Mouse (Mus musculus): ENCODE results near the gene Homer2. TPM values are rescaled to one million over a fixed set of nuclear protein-coding genes. Genes with fewer than 3 reads are reported as not detected.
A peak's percentile ranks its signal among the peaks of the same experiment; 100 is the strongest.

The Homer2 gene
- polyA plus RNA-seq, 1 experiment from 2014 or later = 26.4 TPM

DNA sequence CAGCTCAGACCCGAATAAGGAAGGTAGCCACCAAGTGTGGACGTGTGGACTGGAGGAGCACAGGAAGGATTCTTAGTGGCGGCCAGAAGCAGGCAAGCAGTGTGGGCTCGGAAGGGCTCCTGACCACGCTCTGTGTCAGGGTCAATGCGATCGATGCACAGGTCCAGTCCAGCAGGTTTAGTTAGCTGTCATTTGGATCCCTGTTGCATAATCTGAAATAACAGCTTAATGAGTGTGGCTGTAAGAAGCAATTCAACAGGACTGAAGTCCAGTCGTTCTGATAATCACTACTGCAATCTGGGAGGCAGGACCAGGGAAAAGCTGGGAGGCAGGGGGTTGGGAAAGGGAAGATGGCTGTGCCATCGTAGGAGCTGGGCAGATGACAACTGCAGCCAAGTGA lies 18.9 kb downstream of the Homer2 start:
- WGBS = 79% methylated on average over 9 of the region's 9 CpGs
- Histone ChIP-seq H3K4me1 (ENCODE audit: control insufficient read depth, insufficient read depth, low read length) (0 out of 2 replicates have a peak, but pooled peaks cover 5% of the 10 kb centered on the region), H3K36me3 (ENCODE audit: control insufficient read depth, insufficient read depth, low read length) (no peaks in the 10 kb centered on the region), H3K4me3 (ENCODE audit: low read depth, low read length) (no peak overlapping the region), H3K9ac (replicated peaks; ENCODE audit: low read depth, low read length) (no peak overlapping the region), H3K9me3 (ENCODE audit: control insufficient read depth, low read length) (no peaks in the 10 kb centered on the region), H3K27me3 (ENCODE audit: control insufficient read depth, insufficient read depth, low read length) (no peaks in the 10 kb centered on the region), H3K4me2 (ENCODE audit: low read depth, low read length) (no peak overlapping the region), H3K27ac (ENCODE audit: low read depth, low read length) (no peak overlapping the region)
- no peak for ATAC-seq (ENCODE audit: low read depth)

DNA sequence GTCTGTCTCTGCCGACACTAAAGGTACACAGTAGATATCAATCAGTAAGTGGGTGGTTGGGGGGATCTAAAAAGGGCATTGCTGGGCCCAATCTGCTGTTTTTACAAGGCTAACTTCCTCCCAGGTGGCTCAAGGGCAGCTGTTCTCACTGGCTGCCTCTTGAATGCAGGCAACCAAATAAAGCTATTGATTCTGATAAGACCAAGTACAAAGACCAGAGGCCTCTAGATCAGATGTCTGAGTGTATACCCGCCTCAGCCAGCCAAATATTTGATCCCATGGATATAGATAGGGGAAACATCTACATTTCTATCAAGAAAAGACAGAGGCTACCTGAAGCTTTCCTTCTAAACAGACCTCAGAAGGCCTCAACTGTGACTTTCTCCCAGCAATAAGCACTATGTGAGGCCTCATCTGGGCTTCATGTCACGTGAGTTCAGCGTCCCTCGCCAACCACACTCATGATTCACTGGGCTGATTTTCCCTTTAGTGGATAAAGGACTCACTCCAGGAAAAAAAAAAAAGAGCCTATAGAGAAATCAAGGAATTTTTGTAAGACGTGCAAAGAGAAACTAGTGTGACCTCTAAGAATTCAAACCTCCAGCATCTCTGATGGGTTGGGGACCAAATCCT lies 19.5 kb downstream of the Homer2 start:
- Histone ChIP-seq H3K4me2 (ENCODE audit: low read depth, low read length) (no peak overlapping the region), H3K4me3 (ENCODE audit: low read depth, low read length) (no peak overlapping the region), H3K36me3 (ENCODE audit: control insufficient read depth, insufficient read depth, low read length) (no peaks in the 10 kb centered on the region), H3K4me1 (ENCODE audit: control insufficient read depth, insufficient read depth, low read length) (0 out of 2 replicates have a peak, but pooled peaks cover 5% of the 10 kb centered on the region), H3K27ac (ENCODE audit: low read depth, low read length) (no peak overlapping the region), H3K9ac (replicated peaks; ENCODE audit: low read depth, low read length) (no peak overlapping the region), H3K9me3 (ENCODE audit: control insufficient read depth, low read length) (no peaks in the 10 kb centered on the region), H3K27me3 (ENCODE audit: control insufficient read depth, insufficient read depth, low read length) (no peaks in the 10 kb centered on the region)
- no peak for ATAC-seq (ENCODE audit: low read depth)
- WGBS = 93% methylated on average over 6 of the region's 6 CpGs

- no peak overlapping the region for H3K9ac ChIP-seq (replicated peaks; ENCODE audit: low read depth, low read length)
- H3K4me1 ChIP-seq (ENCODE audit: control insufficient read depth, insufficient read depth, low read length) = 0 out of 2 replicates have a peak, but pooled peaks cover 5% of the 10 kb centered on the region
- H3K9me3 ChIP-seq (ENCODE audit: control insufficient read depth, low read length) = no peaks in the 10 kb centered on the region
- no peak overlapping the region for H3K4me2 ChIP-seq (ENCODE audit: low read depth, low read length)
- no peaks in the 10 kb centered on the region for H3K27me3 ChIP-seq (ENCODE audit: control insufficient read depth, insufficient read depth, low read length)
- no peak overlapping the region for H3K4me3 ChIP-seq (ENCODE audit: low read depth, low read length)
- H3K27ac ChIP-seq (ENCODE audit: low read depth, low read length) = no peak overlapping the region
- no peak for ATAC-seq (ENCODE audit: low read depth)
- no peaks in the 10 kb centered on the region for H3K36me3 ChIP-seq (ENCODE audit: control insufficient read depth, insufficient read depth, low read length)
- WGBS = 81% methylated on average over 7 of the region's 7 CpGs
Measured at GRCm38 (mm10) chr7:81685375-81685774, 22.0 kb downstream of the Homer2 start.

GRCm38 (mm10) chr7:81683779-81684422 lies 23.4 kb downstream of the Homer2 start:
- ATAC-seq (ENCODE audit: low read depth) = no peak
- Histone ChIP-seq H3K9ac (replicated peaks; ENCODE audit: low read depth, low read length) (no peak overlapping the region), H3K27ac (ENCODE audit: low read depth, low read length) (no peak overlapping the region), H3K36me3 (ENCODE audit: control insufficient read depth, insufficient read depth, low read length) (no peaks in the 10 kb centered on the region), H3K4me2 (ENCODE audit: low read depth, low read length) (no peak overlapping the region), H3K4me1 (ENCODE audit: control insufficient read depth, insufficient read depth, low read length) (no peaks in the 10 kb centered on the region), H3K4me3 (ENCODE audit: low read depth, low read length) (no peak overlapping the region), H3K9me3 (ENCODE audit: control insufficient read depth, low read length) (no peaks in the 10 kb centered on the region), H3K27me3 (ENCODE audit: control insufficient read depth, insufficient read depth, low read length) (no peaks in the 10 kb centered on the region)
- 66% methylated on average over 7 of the region's 7 CpGs for WGBS

DNA sequence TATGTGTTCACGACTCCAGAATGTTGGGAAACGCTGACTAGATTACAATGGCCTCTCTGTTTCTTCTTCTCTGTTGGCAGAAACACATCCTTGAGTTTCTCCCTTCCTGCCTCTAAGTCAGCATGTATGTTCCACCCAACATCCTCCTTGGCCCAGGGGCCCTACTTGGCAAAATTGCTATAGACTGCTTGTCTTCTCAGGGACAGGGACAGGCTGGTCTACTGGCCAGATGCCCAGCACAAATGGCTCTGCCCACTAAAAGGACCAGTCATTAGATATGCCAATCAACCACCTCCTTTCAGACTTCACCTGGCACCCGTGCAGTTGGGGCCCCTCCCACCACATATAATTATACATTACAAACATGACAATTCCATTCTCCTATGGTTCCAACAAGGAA lies 25.9 kb downstream of the Homer2 start:
- Histone ChIP-seq H3K9me3 (ENCODE audit: control insufficient read depth, low read length) (no peaks in the 10 kb centered on the region), H3K4me1 (ENCODE audit: control insufficient read depth, insufficient read depth, low read length) (no peaks in the 10 kb centered on the region), H3K4me3 (ENCODE audit: low read depth, low read length) (no peak overlapping the region), H3K4me2 (ENCODE audit: low read depth, low read length) (no peak overlapping the region), H3K27ac (ENCODE audit: low read depth, low read length) (no peak overlapping the region), H3K27me3 (ENCODE audit: control insufficient read depth, insufficient read depth, low read length) (no peaks in the 10 kb centered on the region), H3K36me3 (ENCODE audit: control insufficient read depth, insufficient read depth, low read length) (no peaks in the 10 kb centered on the region), H3K9ac (replicated peaks; ENCODE audit: low read depth, low read length) (no peak overlapping the region)
- WGBS = 65% methylated on average over 3 of the region's 3 CpGs
- ATAC-seq (ENCODE audit: low read depth) = no peak

DNA sequence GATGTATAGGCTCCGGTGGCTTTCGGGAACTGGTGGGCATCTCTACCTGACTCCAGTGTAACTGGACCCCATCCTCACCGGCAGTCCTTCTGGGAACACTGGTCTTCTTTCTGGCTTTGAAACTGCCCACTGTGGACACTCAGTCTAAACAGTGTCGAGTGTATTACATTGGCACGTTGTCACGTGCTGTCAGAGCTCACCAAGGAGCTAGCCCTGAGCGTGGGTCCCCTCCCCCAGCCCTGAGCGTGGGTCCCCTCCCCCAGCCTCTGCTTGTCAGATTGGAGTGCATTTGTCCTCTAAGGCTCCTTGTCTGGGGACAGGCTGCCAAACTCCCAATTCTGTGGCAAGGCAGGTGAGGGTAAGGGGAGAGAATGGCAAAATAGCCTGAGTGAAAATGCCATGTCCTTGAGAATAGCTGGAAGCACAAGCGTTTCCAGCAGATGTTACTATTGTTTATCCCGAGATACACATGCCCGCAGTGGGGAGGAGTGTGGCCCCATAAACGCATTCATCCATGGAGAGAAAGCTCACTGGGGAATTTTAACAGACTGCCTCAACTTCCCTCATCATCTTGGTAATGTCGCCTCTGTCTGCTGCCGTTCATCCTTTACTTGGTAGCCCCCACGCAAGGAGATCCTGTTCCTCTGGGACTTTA lies 33.8 kb downstream of the Homer2 start:
- H3K9ac ChIP-seq (replicated peaks; ENCODE audit: low read depth, low read length) = no peak overlapping the region; the same call in 1 of the 2 replicates
- 28% methylated on average over 15 of the region's 15 CpGs for WGBS
- peak; percentile 92 for ATAC-seq (ENCODE audit: low read depth)
- peaks cover 11% of the 10 kb centered on the region for H3K4me1 ChIP-seq (ENCODE audit: control insufficient read depth, insufficient read depth, low read length)
- no peaks in the 10 kb centered on the region for H3K36me3 ChIP-seq (ENCODE audit: control insufficient read depth, insufficient read depth, low read length)
- H3K9me3 ChIP-seq (ENCODE audit: control insufficient read depth, low read length) = no peaks in the 10 kb centered on the region
- peak overlapping the region; percentile 19 for H3K4me2 ChIP-seq (ENCODE audit: low read depth, low read length)
- H3K27me3 ChIP-seq (ENCODE audit: control insufficient read depth, insufficient read depth, low read length) = no peaks in the 10 kb centered on the region
- H3K4me3 ChIP-seq (ENCODE audit: low read depth, low read length) = no peak overlapping the region
- peak overlapping the region; percentile 70 for H3K27ac ChIP-seq (ENCODE audit: low read depth, low read length)

DNA sequence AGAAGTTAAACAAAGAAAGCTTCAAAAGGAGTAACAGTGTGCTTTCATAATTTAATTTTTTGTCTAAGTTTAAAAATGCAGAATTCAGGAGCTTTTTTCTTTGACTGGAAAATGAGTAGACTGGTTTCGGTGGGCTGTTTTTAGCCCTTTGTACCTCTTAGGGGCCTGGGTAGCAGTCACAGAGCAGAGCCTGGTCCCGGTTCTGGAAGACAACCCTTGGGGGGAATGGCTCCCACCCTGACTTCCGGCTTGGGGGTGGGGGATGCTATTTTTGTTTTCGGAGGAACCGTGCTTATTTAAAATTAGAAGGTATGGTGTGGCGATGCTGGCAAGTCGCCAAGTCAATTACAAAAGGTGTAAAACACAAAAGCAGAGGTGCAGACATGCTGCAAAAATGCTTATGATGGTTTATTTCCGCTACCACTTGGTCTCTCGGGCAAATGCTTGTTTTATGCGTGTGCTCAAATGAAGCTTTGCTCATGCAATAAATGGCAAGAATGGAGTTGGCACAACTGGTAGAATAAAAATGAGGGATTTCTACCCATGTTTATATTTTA lies 34.5 kb downstream of the Homer2 start:
- H3K4me2 ChIP-seq (ENCODE audit: low read depth, low read length) = peak overlapping the region; percentile 19
- peak overlapping the region; percentile 70 for H3K27ac ChIP-seq (ENCODE audit: low read depth, low read length)
- H3K9me3 ChIP-seq (ENCODE audit: control insufficient read depth, low read length) = no peaks in the 10 kb centered on the region
- ATAC-seq (ENCODE audit: low read depth) = no peak
- H3K4me1 ChIP-seq (ENCODE audit: control insufficient read depth, insufficient read depth, low read length) = peaks cover 11% of the 10 kb centered on the region
- no peak overlapping the region; the same call in 1 of the 2 replicates for H3K9ac ChIP-seq (replicated peaks; ENCODE audit: low read depth, low read length)
- H3K4me3 ChIP-seq (ENCODE audit: low read depth, low read length) = no peak overlapping the region
- no peaks in the 10 kb centered on the region for H3K27me3 ChIP-seq (ENCODE audit: control insufficient read depth, insufficient read depth, low read length)
- no peaks in the 10 kb centered on the region for H3K36me3 ChIP-seq (ENCODE audit: control insufficient read depth, insufficient read depth, low read length)
- 46% methylated on average over 10 of the region's 10 CpGs for WGBS

DNA sequence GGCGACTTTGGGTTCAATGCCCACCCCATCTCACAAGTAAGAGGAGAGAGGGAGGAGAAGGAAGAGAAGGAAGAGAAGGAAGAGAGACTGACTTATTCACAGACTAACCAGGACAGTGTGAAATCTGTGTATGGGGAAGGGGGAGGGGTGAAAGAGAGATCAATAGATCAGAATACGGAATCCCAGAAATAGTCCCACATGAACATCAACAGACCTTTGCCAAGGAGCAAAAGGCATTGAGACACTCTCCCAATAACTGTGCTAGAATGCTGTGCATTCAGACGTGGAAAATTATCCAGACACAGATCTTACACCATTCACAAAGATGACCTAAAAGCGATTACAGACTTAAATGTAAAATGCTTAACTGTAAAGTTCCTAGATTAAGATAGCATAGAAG lies 40.2 kb downstream of the Homer2 start:
- no peak overlapping the region for H3K27ac ChIP-seq (ENCODE audit: low read depth, low read length)
- H3K36me3 ChIP-seq (ENCODE audit: control insufficient read depth, insufficient read depth, low read length) = no peaks in the 10 kb centered on the region
- H3K4me1 ChIP-seq (ENCODE audit: control insufficient read depth, insufficient read depth, low read length) = no peaks in the 10 kb centered on the region
- no peak for ATAC-seq (ENCODE audit: low read depth)
- no peak overlapping the region for H3K4me2 ChIP-seq (ENCODE audit: low read depth, low read length)
- no peak overlapping the region for H3K4me3 ChIP-seq (ENCODE audit: low read depth, low read length)
- H3K9ac ChIP-seq (replicated peaks; ENCODE audit: low read depth, low read length) = no peak overlapping the region
- H3K27me3 ChIP-seq (ENCODE audit: control insufficient read depth, insufficient read depth, low read length) = no peaks in the 10 kb centered on the region
- no peaks in the 10 kb centered on the region for H3K9me3 ChIP-seq (ENCODE audit: control insufficient read depth, low read length)
- 86% methylated on average over 4 of the region's 4 CpGs for WGBS

DNA sequence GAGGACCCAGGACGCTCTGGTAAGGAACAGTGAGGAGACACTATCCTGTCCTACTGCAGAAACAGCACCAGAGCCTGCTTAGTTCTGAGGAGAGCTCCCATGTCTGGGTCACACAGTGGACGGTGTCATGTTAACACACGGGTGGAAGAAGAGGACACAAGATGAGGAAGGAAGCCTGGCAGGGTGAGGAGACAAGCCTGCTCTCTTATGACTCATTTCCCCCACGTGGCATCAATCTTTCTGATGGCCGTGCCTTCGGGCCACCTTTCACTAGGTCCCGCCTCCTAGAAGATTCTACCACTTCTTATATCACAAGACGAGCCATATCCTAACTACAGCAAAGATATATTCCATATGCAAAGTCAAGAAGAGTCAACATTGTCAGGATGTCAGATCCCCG lies 40.7 kb downstream of the Homer2 start:
- H3K4me3 ChIP-seq (ENCODE audit: low read depth, low read length) = no peak overlapping the region
- H3K9ac ChIP-seq (replicated peaks; ENCODE audit: low read depth, low read length) = no peak overlapping the region
- H3K4me2 ChIP-seq (ENCODE audit: low read depth, low read length) = no peak overlapping the region
- no peak overlapping the region for H3K27ac ChIP-seq (ENCODE audit: low read depth, low read length)
- 89% methylated on average over 9 of the region's 9 CpGs for WGBS
- H3K4me1 ChIP-seq (ENCODE audit: control insufficient read depth, insufficient read depth, low read length) = no peaks in the 10 kb centered on the region
- ATAC-seq (ENCODE audit: low read depth) = no peak
- H3K36me3 ChIP-seq (ENCODE audit: control insufficient read depth, insufficient read depth, low read length) = no peaks in the 10 kb centered on the region
- H3K27me3 ChIP-seq (ENCODE audit: control insufficient read depth, insufficient read depth, low read length) = no peaks in the 10 kb centered on the region
- no peaks in the 10 kb centered on the region for H3K9me3 ChIP-seq (ENCODE audit: control insufficient read depth, low read length)
